Mouse (Mus musculus) v-Abl transformed pro-B cells (cell line): ENCODE results near the gene Zfp668.
"Not testable (repeated sequence)": the region's sequence is repeated elsewhere in the genome, so short reads cannot be mapped to it uniquely, and the experiment has no call there.

Experiments used
- in situ Hi-C, 2 experiments: fragments of 400-800 bp; cut with MboI; formaldehyde crosslinking; loops; one replicate each; pipeline ENCODE4 v1.15.1; 2025; ENCODE audit not compliant: unreplicated experiment in 2 of 2

Gene Zfp668

DNA sequence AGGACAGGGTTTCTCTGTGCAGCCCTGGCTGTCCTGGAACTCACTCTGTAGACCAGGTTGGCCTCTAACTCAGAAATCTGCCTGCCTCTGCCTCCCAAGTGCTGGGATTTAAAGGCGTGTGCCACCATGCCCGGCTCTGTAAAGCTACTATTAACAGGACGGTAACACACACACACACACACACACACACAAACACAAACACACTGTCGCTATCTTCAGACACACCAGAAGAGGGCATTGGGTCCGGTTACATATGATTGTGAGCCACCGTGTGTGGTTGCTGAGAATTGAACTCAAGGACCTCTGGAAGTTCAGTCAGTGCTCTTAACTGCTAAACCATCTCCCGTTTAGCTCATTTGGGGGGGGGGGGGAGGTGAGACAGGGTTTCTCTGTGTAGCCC lies 19.3 kb upstream of the Zfp668 start:
- in situ Hi-C loops = not testable (repeated sequence)

DNA sequence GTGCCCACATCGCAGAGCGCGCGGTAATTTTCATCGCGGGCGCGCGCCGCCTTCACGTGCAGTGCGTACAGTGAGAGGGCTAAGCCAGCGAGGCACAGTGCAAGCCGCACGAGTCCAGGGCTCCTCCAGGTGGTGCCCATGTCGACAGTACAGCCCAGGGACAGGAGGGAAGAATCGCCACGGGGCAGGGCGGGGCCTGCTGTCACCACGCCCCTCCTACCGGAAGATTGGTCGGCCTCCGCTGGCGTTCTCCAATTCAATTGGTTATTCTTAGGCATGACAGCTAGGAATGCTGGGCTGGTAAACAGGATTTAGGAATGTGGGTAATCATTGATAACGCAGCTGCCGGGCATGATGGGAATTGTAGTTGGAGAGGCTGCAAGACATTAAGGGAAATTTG lies 18.8 kb upstream of the Zfp668 start, which contains the start of the genes Gm21974 and Vkorc1:
Gene Gm21974 (minus strand): TSS at position 13 of the 400 bp plus-strand sequence.
Gene Vkorc1 (minus strand): TSS at position 176 of the 400 bp plus-strand sequence.
- in situ Hi-C loops = no loop called here

DNA sequence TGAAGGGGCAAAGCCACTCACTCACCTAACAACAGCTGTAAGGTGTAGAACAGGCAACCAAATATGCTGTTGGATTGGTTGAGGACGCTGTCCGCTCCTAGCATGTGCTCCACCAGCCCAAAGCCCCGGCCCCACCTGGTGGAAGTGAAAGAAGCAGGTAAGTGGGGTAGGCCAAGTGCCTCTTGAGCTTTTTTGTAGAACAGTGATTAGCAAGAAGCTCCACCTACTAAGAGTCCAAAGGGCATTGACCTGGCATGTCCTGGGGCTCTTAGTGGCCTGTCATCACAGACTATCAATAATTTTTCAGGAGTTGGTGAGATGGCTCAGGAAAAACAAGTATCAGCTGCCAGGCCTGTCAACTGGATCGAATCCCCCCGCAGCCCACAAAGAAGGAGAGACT lies 17.9 kb upstream of the Zfp668 start:
- in situ Hi-C loops = no loop called here

DNA sequence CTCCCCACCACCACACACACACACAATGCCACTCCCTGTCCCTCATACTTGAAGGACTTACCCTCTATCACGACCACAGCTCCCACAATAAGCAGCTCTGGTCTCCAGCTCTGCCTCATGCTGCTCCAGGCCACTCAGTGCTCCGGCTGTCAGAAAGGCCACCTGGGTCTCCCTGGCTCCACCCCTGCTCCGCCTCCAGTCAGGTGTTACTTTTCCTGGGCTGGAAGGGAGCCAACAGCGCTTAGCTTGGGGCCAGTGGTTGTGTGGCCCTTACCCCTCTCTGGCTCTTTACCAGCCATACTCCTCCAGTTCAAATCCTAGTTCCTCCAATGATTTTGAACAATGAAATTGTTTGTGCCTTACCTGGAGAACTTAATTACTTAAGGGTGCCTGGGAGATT lies 14.2 kb upstream of the Zfp668 start, which contains the start of gene Prss53:
Gene Prss53 (minus strand): TSS at position 173 of the 400 bp plus-strand sequence.
- in situ Hi-C loops = no loop called here

DNA sequence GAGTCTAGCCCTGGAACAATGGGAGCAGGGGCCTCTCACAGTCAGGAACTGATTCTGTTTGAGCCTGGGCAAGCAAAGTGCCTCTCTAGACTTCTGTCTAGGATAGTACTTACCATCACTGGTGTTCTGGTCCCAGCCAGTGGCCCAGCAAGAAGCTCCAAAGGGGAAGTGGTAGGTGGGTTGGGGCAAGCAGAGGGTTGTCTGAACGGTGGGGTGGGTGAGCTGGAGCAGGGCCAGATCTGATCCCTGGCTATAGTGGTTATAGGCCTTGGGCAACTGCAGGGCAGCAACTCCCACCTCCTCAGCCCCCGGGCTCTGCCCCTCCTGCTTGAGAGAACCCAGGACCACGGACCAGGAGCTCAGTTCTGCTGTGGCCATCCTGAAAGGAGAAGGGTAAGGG lies 12.2 kb upstream of the Zfp668 start:
- in situ Hi-C loops = no loop called here

DNA sequence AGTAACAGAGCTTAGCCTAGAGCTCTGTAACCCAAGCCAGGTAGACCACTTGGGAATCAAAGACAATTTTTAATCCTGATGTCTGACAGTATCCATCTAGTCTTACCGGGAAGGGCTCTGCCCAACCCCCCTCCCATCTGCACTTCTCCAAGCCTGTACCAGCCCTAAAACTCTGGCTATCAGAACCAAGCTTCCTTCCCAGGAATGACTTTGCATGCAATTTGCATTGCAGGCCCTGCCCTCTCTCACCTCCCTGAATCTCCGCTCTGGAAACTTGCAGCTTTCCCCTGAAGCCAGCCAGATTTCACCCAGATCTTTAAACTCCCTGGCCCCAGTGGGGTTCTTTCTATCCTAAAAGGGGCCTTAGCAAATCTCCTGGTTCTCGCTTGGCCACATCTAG lies 11.2 kb upstream of the Zfp668 start:
- in situ Hi-C loops = no loop called here

DNA sequence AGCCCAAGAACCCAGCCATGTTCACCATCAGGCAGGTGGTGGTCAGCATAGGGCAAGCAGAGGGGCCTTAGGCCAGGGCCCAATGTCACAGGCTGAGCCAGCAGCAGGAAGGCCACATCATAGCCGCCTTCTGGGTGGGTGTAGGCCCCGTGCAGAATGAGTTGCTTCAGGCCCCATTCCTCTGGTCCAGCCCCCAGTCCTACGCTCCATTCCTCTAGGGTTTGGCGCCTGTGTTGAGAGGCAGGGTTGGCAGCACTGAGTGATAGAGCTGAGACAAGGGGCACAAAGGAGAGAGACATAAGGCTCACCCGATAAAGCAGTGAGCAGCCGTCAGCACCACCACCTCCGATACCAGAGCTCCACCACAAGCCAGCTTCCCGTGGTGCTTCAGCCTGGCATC lies 10.6 kb upstream of the Zfp668 start:
- in situ Hi-C loops = no loop called here

DNA sequence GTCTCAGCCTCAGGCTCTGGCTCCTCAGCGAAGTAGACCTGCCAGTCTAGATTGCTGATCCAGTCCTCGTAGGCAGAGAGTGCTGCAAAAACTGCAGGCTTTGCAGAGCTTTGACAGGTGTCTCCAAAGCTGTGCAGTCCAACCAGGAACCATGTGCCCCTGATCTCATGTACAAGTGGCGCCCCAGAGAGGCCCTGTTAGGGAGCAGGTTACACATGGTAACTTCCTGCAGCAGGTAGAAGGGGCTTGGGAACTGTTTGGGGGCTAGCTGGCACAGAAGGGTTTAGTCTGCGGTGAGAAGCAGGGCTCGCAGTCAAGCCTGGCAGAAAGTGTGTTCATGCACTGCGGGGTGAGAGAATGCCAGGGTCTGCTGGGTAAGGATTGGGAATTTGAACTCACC lies 9.9 kb upstream of the Zfp668 start:
- in situ Hi-C loops = no loop called here

DNA sequence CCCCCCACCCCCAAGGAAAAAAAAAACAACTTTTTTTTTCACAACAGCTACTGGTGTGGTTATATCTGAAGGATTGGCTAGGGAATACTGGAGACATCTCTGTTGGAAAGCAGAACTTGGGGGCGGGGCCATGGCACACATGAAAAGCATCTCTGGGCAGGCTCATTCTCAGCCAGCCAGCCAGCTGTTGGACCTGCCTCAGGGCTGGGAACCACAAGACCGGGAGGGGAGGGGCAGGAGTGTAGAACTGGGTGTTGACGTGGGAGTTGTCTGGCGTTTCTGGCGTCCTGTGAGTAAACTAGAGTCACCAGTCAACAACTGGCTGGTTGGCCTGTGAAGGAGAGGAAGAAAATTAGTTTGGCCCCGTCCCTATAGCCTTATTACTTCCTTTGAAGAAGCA lies 9.3 kb upstream of the Zfp668 start:
- in situ Hi-C loops = no loop called here

DNA sequence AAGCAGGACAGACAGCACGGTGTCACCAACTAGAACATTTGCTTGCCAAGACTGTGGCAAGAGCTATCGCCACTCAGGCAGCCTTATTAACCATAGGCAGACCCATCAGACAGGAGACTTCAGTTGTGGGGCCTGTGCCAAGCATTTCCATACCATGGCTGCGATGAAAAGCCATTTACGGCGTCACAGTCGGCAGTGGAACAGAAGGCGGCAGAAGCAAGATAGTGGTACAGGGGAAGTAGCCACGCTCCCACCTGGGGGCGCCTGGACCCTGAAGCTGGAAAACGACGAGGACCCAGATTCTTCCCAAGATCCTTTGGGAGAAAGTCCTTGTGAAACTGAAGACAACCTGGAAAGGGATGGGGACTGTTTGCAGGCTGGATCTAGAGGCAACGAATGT lies 3.8 kb upstream of the Zfp668 start:
- in situ Hi-C loops = no loop called here

DNA sequence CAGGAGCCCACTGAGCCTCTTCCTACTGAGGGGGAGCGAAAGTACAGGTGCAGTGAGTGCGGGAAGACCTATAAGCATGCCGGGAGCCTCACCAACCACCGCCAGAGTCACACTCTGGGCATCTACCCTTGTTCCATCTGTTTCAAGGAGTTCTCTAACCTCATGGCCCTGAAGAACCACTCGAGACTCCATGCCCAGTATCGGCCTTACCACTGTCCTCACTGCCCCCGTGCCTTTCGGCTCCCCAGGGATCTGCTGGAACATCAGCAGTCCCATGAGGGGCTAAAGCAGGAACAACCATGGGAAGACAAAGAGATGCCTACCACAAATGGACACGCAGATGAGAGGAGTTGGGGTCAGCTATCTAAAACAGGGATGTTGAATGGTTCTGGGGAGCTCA lies 2.7 kb upstream of the Zfp668 start:
- in situ Hi-C loops = no loop called here

DNA sequence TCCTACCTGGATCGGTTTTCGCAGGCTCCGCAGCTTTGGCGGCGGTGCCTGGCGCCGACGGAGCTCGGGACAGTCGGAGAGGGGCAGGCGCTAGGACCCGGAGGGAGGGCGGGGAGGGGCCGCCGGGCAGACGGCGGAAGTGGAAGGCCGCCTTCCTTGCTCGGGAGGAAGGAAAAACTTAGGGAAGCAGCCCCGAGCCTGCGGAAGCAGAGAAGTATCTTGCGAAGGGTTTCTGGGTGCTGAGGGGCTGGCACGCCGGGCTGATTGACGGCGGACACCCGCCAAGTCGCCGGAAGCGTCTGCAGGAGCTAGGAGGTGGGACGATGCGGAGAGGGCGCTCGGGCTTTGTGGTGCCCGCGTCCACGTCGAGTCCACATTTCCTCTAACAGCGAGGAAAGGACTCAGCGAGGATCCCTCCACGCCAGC lies 574 bp downstream of the Zfp668 start, which contains the start of gene Zfp646:
Gene Zfp646 (plus strand): TSS at position 181 of the 426 bp plus-strand sequence.
- in situ Hi-C loops = no loop called here

DNA sequence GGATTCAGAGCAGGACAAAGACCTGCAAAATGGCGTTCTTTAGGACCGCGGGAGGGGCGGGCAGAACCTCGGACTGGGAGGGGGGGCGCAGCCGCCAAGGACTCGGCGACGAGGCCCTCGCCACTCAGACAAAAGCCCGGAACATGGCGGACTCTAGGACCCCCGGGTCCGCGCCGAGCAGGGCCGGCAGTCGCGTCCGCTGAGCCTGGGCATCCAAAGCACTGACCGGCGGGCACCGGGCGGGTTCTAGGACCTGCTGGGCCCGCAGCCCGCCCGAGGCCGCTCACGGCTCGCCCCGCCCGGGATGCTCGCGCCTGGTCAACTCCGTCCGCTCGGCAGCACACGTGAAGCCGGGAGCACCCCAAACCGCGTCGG lies 1.0 kb downstream of the Zfp668 start:
- in situ Hi-C loops = no loop called here

DNA sequence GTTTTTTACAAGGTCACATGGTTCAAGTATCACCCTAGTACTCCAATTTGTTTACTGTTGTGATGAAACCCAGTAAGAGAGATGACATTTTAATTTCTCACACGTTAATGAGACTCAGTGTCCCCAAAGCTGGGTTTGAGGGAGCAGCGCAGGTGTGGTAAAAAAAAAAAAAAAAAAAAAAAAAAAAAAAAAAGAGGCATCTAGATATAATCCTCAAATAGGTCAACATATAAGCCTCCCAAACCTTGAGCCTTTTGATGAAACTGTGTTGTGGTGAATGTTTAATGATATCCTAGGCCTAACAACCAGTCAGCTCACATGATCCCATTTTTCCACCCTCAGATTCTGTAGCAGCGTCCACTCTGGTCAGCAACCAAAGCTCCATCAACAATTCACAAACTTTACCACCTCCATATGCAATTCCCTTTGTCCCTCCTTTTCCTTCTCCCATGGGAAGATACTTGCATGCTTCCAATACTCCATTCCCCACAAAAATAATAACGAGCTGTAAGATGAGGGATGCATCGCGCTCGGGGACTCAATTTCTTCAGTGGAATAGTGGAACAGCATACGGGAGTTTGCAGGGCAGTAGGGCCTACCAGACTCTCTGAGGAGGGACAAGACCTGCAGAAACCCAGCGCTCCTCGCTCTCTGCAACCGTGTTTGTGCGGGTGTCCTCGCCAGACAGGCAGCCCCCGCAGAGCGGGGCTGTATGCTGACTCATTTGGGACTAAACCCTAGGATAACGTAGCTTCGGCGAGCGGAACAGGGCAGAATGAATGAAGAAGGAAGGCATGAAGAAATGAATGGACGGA lies 1.6 kb downstream of the Zfp668 start:
- in situ Hi-C loops = no loop called here

DNA sequence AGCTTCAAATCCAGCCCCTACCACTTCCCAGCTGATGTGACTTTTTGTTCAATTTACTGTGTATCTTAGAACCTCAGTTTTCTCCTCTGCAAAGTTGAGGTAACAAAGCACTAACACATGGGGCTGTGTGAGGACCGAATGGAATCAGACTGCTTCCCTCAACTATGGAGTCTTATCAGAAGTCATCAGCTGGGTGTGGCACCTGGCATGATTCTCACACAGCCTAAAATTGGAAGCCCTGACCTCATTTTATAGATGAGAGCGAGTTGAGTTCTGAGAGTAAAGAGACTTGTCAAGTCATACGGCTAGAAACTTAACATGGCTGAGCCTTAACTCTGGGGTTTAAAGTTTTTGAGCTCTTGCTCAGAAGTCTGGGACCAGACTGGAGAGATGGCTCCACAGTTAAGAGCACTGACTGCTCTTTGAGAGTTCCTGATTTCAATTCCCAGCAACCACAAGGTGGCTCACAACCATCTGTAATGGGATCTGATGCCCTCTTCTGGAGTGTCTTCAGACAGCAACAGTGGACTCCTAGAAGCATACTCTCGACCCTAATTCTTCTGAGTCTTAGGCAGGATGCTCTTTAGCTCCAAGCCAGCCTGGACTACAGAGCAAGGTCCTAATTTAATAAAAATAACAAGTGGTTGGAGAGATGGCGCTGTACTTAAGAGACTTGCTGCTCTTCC lies 6.3 kb downstream of the Zfp668 start:
- in situ Hi-C loops = no loop called here

DNA sequence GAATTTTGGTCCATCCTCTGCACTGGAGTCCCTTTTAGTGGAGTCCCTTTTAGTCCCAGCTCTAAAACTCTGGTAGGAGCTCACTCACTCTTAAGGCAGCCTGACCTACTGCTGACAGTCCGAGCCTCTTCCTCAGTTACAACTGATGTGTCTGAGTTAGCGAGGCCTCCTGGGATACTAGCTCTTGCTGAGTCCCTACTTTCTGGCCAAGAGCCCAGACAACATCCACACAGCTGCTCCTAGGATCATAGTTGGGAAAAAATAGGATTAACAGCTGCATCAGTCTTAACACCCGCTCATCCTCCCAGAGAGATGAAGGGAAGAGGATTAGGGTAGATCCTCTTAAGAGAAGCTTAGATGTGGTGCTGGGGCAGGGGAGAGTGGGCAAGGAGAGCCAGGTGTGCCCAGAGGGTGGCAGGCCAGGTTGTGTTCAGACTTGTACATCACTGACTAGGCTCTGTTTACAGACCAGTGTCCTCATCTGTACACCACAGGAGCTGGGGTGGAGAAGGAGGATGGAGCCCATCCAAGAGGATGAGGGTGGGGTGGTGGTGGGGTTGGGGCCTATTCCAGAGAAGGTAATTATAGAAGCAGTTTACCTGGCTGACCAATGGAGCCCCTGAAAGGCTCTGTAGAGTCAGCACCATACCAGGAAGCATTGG lies 7.3 kb downstream of the Zfp668 start:
- in situ Hi-C loops = no loop called here

DNA sequence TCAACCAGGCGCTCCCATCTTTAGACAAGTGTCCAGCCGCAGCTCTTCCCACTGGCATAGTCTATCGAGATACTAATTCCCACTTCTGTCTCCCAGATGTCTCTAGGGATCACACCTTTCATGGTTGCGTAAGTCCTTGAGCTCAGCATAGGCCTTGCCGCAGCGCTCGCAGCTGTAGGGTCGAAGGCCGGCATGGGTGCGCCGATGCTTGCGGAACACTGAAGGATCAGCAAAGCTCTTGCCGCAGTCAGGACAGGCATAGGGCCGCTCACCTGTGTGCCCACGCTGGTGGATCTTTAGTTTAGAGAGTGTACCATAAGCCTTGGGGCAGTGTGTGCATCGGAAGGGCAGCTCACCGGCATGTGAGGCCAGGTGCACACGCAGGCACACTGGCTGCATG lies 9.0 kb downstream of the Zfp668 start:
- in situ Hi-C loops = no loop called here

DNA sequence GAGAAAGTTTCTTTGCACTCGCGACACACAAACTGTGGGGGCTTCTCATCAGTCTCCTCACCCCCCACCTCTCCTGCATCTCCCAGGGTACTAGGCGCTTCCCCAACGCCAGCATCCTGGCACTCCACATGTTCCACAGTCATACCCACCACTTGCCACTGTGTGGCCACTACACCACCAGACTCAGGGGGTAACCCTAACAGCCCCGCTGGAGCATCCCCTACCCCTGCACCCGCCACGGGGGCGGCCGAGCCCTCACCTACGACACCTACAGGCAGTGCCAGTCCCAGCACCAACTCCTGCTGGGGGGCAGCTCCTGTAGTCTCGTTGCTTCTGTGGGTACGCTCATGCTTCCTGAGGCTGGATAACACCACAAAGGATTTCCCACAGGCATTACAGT lies 10.2 kb downstream of the Zfp668 start:
- in situ Hi-C loops = no loop called here

DNA sequence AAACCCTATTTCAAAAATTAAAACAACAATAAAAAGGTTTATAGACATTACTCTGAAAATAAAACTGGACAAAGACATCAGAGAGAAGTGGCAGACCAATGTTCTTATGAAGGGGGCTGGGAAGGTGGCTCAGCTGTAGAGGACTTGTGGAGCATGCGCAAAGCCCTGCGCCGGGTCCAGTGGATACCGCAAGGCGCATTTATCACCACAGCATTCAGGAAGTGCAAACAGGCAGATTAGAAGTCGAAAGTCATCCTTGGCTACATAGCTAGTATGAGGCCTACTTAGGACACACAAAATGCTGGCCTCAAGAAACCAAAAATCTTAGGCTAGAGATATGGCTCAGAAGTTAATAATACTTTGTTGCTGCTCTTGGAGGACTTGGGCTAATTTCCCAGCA lies 18.4 kb downstream of the Zfp668 start:
- in situ Hi-C loops = no loop called here

DNA sequence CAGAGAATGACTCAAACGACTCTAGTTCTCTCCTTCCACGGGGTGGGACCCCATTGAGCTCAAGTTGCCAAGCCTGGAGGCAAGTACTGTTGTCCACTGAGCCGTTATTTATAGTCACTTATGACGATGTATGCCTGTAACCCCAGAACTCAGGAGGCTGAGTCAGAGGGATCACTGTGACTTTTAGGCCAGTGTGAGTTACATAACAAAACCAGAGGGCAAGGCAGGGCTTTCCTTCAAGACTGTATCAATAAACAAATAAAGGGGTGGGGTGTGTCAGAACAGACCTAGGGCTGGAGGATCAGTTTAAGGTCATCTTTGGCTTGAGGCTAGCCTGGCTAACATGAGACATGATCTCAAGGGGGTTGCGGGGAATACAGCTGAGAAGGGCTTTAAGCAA lies 25.7 kb downstream of the Zfp668 start:
- in situ Hi-C loops = no loop called here
